Mouse (Mus musculus): ENCODE data around the gene Acoxl. TPM values are rescaled to one million over a fixed set of nuclear protein-coding genes. Genes with fewer than 3 reads are reported as not detected.

Gene Acoxl
- polyA plus RNA-seq, 1 experiment from 2014 or later, result not detected

GRCm38 (mm10) chr2:128127691-128128292, 289.1 kb downstream of the Acoxl start:
- H3K4me1 ChIP-seq, result peaks cover 50% of the 10 kb centered on the region
- H3K4me2 ChIP-seq (replicated peaks), result peak overlapping the region; percentile 98
- ATAC-seq (ENCODE audit: low FRiP score, low read depth), result peak; percentile 9; the same call in 1 of the 2 replicates
- H3K9ac ChIP-seq (replicated peaks), result peak overlapping the region; percentile 76
- peaks cover 26% of the 10 kb centered on the region for H3K27me3 ChIP-seq
- peaks cover 7% of the 10 kb centered on the region; the same call in 1 of the 2 replicates for H3K36me3 ChIP-seq
- H3K4me3 ChIP-seq, result peak overlapping the region; percentile 69
- H3K27ac ChIP-seq (replicated peaks), result peak overlapping the region; percentile 84
- H3K9me3 ChIP-seq, result no peaks in the 10 kb centered on the region
- under 1% methylated on average over 48 of the region's 48 CpGs for WGBS

GRCm38 (mm10) chr2:128128532-128128931, 289.9 kb downstream of the Acoxl start:
- no peak for ATAC-seq (ENCODE audit: low FRiP score, low read depth)
- peaks cover 7% of the 10 kb centered on the region; the same call in 1 of the 2 replicates for H3K36me3 ChIP-seq
- H3K9ac ChIP-seq (replicated peaks), result peak overlapping the region; percentile 76
- peak overlapping the region; percentile 69 for H3K4me3 ChIP-seq
- 27% methylated on average over 10 of the region's 10 CpGs for WGBS
- H3K27me3 ChIP-seq, result peaks cover 18% of the 10 kb centered on the region
- H3K4me2 ChIP-seq (replicated peaks), result peak overlapping the region; percentile 98
- peaks cover 42% of the 10 kb centered on the region for H3K4me1 ChIP-seq
- no peaks in the 10 kb centered on the region for H3K9me3 ChIP-seq
- H3K27ac ChIP-seq (replicated peaks), result peak overlapping the region; percentile 84; the same call in 1 of the 2 replicates

- Histone ChIP-seq H3K36me3 (peaks cover 14% of the 10 kb centered on the region; the same call in 1 of the 2 replicates), H3K9ac (replicated peaks) (no peak overlapping the region), H3K4me1 (peaks cover 18% of the 10 kb centered on the region), H3K4me2 (replicated peaks) (no peak overlapping the region), H3K9me3 (no peaks in the 10 kb centered on the region), H3K27me3 (no peaks in the 10 kb centered on the region), H3K27ac (replicated peaks) (no peak overlapping the region), H3K4me3 (no peak overlapping the region)
- 87% methylated on average over 11 of the region's 11 CpGs for WGBS
- ATAC-seq (ENCODE audit: low FRiP score, low read depth), result no peak
These were observed 292.8 kb downstream of the Acoxl start for GRCm38 (mm10) chr2:128131503-128131902.

- no peak overlapping the region for H3K4me2 ChIP-seq (replicated peaks)
- WGBS, result 89% methylated on average over 5 of the region's 5 CpGs
- no peak for ATAC-seq (ENCODE audit: low FRiP score, low read depth)
- H3K27ac ChIP-seq (replicated peaks), result no peak overlapping the region
- H3K9ac ChIP-seq (replicated peaks), result peak overlapping the region; percentile 24; the same call in 1 of the 2 replicates
- peaks cover 22% of the 10 kb centered on the region; the same call in 1 of the 2 replicates for H3K36me3 ChIP-seq
- no peaks in the 10 kb centered on the region for H3K27me3 ChIP-seq
- H3K9me3 ChIP-seq, result no peaks in the 10 kb centered on the region
- peaks cover 17% of the 10 kb centered on the region for H3K4me1 ChIP-seq
- no peak overlapping the region for H3K4me3 ChIP-seq
These were observed 294.0 kb downstream of the Acoxl start for GRCm38 (mm10) chr2:128132635-128133034.

GRCm38 (mm10) chr2:128133865-128134264, 295.2 kb downstream of the Acoxl start:
- no peak overlapping the region for H3K27ac ChIP-seq (replicated peaks)
- H3K4me1 ChIP-seq, result peaks cover 12% of the 10 kb centered on the region
- H3K9ac ChIP-seq (replicated peaks), result no peak overlapping the region
- peaks cover 22% of the 10 kb centered on the region; the same call in 1 of the 2 replicates for H3K36me3 ChIP-seq
- H3K9me3 ChIP-seq, result no peaks in the 10 kb centered on the region
- H3K4me3 ChIP-seq, result no peak overlapping the region
- H3K27me3 ChIP-seq, result no peaks in the 10 kb centered on the region
- ATAC-seq (ENCODE audit: low FRiP score, low read depth), result no peak
- H3K4me2 ChIP-seq (replicated peaks), result no peak overlapping the region

GRCm38 (mm10) chr2:128134474-128134873, 295.8 kb downstream of the Acoxl start:
- 87% methylated on average over 5 of the region's 5 CpGs for WGBS
- no peaks in the 10 kb centered on the region for H3K27me3 ChIP-seq
- H3K4me1 ChIP-seq, result peaks cover 14% of the 10 kb centered on the region; the same call in 1 of the 2 replicates
- no peak for ATAC-seq (ENCODE audit: low FRiP score, low read depth)
- H3K9ac ChIP-seq (replicated peaks), result no peak overlapping the region
- peaks cover 22% of the 10 kb centered on the region; the same call in 1 of the 2 replicates for H3K36me3 ChIP-seq
- H3K4me2 ChIP-seq (replicated peaks), result no peak overlapping the region
- no peak overlapping the region for H3K4me3 ChIP-seq
- no peak overlapping the region for H3K27ac ChIP-seq (replicated peaks)
- H3K9me3 ChIP-seq, result no peaks in the 10 kb centered on the region

GRCm38 (mm10) chr2:128134948-128135347, 296.3 kb downstream of the Acoxl start:
- ATAC-seq (ENCODE audit: low FRiP score, low read depth), result no peak
- no peak overlapping the region for H3K27ac ChIP-seq (replicated peaks)
- H3K4me2 ChIP-seq (replicated peaks), result no peak overlapping the region
- H3K9ac ChIP-seq (replicated peaks), result no peak overlapping the region
- H3K36me3 ChIP-seq, result peaks cover 22% of the 10 kb centered on the region; the same call in 1 of the 2 replicates
- H3K27me3 ChIP-seq, result no peaks in the 10 kb centered on the region
- WGBS, result 82% methylated on average over 8 of the region's 8 CpGs
- H3K9me3 ChIP-seq, result no peaks in the 10 kb centered on the region
- peaks cover 17% of the 10 kb centered on the region for H3K4me1 ChIP-seq
- no peak overlapping the region for H3K4me3 ChIP-seq

- Histone ChIP-seq H3K9me3 (no peaks in the 10 kb centered on the region), H3K36me3 (peaks cover 15% of the 10 kb centered on the region; the same call in 1 of the 2 replicates), H3K9ac (replicated peaks) (no peak overlapping the region), H3K27ac (replicated peaks) (no peak overlapping the region), H3K4me1 (peaks cover 15% of the 10 kb centered on the region), H3K4me2 (replicated peaks) (no peak overlapping the region), H3K27me3 (no peaks in the 10 kb centered on the region), H3K4me3 (no peak overlapping the region)
- 92% methylated on average over 16 of the region's 16 CpGs for WGBS
- no peak for ATAC-seq (ENCODE audit: low FRiP score, low read depth)
These were observed 298.2 kb downstream of the Acoxl start for GRCm38 (mm10) chr2:128136769-128137433.

- H3K27ac ChIP-seq (replicated peaks), result no peak overlapping the region
- no peaks in the 10 kb centered on the region for H3K27me3 ChIP-seq
- H3K9ac ChIP-seq (replicated peaks), result no peak overlapping the region
- H3K36me3 ChIP-seq, result peaks cover 15% of the 10 kb centered on the region; the same call in 1 of the 2 replicates
- ATAC-seq (ENCODE audit: low FRiP score, low read depth), result no peak
- H3K4me3 ChIP-seq, result no peak overlapping the region
- H3K4me2 ChIP-seq (replicated peaks), result no peak overlapping the region
- no peaks in the 10 kb centered on the region for H3K9me3 ChIP-seq
- H3K4me1 ChIP-seq, result peaks cover 15% of the 10 kb centered on the region
- WGBS, result 87% methylated on average over 22 of the region's 22 CpGs
These were observed 299.0 kb downstream of the Acoxl start for GRCm38 (mm10) chr2:128137480-128138276.

GRCm38 (mm10) chr2:128138924-128139323, 300.2 kb downstream of the Acoxl start:
- Histone ChIP-seq H3K9me3 (no peaks in the 10 kb centered on the region), H3K4me3 (no peak overlapping the region), H3K4me2 (replicated peaks) (no peak overlapping the region), H3K9ac (replicated peaks) (no peak overlapping the region), H3K27ac (replicated peaks) (0 out of 2 replicates have a peak overlapping the region, but pooled peaks have one; percentile 58), H3K4me1 (peaks cover 15% of the 10 kb centered on the region), H3K36me3 (peaks cover 15% of the 10 kb centered on the region; the same call in 1 of the 2 replicates), H3K27me3 (no peaks in the 10 kb centered on the region)
- WGBS, result 75% methylated on average over 8 of the region's 8 CpGs
- no peak for ATAC-seq (ENCODE audit: low FRiP score, low read depth)

- 57% methylated on average over 15 of the region's 15 CpGs for WGBS
- peak overlapping the region; percentile 58; the same call in 1 of the 2 replicates for H3K27ac ChIP-seq (replicated peaks)
These were observed 301.1 kb downstream of the Acoxl start for GRCm38 (mm10) chr2:128139781-128140180.

More at GRCm38 (mm10) chr2:128139781-128140180, 301.1 kb downstream of the Acoxl start:
- peak; percentile 27; the same call in 1 of the 2 replicates for ATAC-seq (ENCODE audit: low FRiP score, low read depth)
- Histone ChIP-seq H3K4me2 (replicated peaks) (0 out of 2 replicates have a peak overlapping the region, but pooled peaks have one; percentile 9), H3K27me3 (no peaks in the 10 kb centered on the region), H3K9ac (replicated peaks) (no peak overlapping the region), H3K9me3 (no peaks in the 10 kb centered on the region), H3K36me3 (peaks cover 15% of the 10 kb centered on the region; the same call in 1 of the 2 replicates), H3K4me3 (no peak overlapping the region), H3K4me1 (peaks cover 15% of the 10 kb centered on the region)

Data from midbrain, embryonic 12.5 days (tissue).